Mouse (Mus musculus): ENCODE results near the gene Rnf224. TPM values are rescaled to one million over a fixed set of nuclear protein-coding genes. Genes with fewer than 3 reads are reported as not detected.

Rnf224 gene
- polyA plus RNA-seq, 2 experiments, result not detected

DNA sequence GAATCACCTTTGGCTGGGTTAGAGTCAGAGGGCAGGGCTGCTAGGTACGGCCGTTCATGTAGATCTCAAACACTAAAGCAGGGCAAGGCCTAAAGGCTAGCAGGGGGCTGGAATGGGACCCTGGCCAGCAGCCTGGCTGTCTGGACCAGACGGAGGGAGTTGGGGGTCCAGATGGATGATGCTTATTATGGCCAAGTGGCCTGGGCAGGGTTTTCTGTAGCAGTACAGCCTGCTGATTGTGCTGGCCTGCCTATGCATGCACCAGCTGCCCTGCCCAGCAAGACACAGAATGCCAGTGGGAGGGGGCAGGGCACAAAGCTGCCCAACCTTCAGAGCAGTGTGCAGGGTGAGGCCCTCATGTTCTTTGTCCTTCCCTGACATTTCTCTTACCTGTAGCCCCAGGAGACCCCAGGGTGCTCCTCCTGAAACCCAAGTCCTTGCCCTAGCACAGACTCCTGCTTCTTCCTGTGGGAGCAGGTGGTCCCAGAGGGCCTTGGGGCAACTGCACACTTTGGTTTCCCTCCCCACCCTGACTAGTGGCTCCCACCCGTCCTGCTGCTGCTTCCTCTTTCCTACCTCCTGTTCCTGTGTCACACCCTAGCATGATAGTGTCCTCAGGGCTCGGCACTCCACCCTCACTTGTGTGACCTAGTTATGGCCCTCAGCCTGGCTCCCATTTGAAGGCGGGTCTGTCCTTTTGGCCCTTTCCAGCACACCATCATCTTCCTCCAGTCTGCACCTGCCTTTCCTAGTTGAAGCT lies 29.5 kb upstream of the Rnf224 start:
- no peaks in the 10 kb centered on the region for H3K9me3 ChIP-seq (ENCODE audit: control insufficient read depth, low read length)
- no peak for DNase-seq (ENCODE audit: low read depth in 3 of 3, low spot score in 3 of 3)
- 43% methylated on average over 6 of the region's 6 CpGs for WGBS (ENCODE audit: insufficient replicate concordance)
- peaks cover 15% of the 10 kb centered on the region for H3K36me3 ChIP-seq (replicated peaks; ENCODE audit: control insufficient read depth, insufficient read depth, low read depth)
- no peak overlapping the region for H3K27ac ChIP-seq
- peaks cover 17 to 40% of the 10 kb centered on the region in 2 experiments for H3K4me1 ChIP-seq (replicated peaks; ENCODE audit: control insufficient read depth in 2 of 2, insufficient read depth in 2 of 2, low read length in 1 of 2)
- peak overlapping the region; percentile 7 to 8; a peak in 1 of 4 replicates for H3K4me3 ChIP-seq (ENCODE audit: insufficient read depth in 1 of 2, low read depth in 2 of 2, low read length in 2 of 2)
- TF ChIP-seq EP300 (IDR thresholded peaks at IDR 0.05; ENCODE audit: low read depth) (no peak), CTCF (IDR thresholded peaks at IDR 0.05; ENCODE audit: low read depth) (no peak)
- H3K9ac ChIP-seq (replicated peaks), result peak overlapping the region; percentile 36
- no peak for ATAC-seq (ENCODE audit: insufficient read depth)
- H3K4me2 ChIP-seq (ENCODE audit: low read depth), result peak overlapping the region; percentile 54
- no peaks in the 10 kb centered on the region for H3K27me3 ChIP-seq (ENCODE audit: control insufficient read depth, insufficient read depth, low read length)

DNA sequence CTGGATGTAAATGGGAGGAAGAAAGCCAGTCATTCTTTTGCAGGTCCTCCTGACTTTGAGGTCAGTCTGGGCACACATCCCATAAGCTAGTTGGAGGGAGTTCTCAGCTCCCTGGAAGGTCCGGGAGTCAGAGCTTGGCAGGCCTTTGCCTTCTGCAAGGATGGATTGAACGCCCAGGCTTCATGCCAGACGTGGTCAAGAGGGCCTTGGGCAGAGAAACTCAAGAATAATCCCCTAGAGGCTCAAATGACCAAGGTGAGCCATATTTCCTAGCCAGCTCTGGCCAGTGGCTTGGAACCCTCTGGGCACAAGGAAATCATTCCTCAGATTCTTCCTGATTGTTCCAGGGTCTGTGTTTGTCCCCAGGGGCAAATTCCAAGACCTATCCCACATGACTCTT lies 28.3 kb upstream of the Rnf224 start:
- Histone ChIP-seq H3K9ac (replicated peaks) (no peak overlapping the region), H3K36me3 (replicated peaks; ENCODE audit: control insufficient read depth, insufficient read depth, low read depth) (peaks cover 9% of the 10 kb centered on the region), H3K27ac (no peak overlapping the region), H3K4me3 (ENCODE audit: insufficient read depth in 1 of 2, low read depth in 2 of 2, low read length in 2 of 2) (no peak overlapping the region), H3K9me3 (ENCODE audit: control insufficient read depth, low read length) (no peaks in the 10 kb centered on the region), H3K4me2 (ENCODE audit: low read depth) (peak overlapping the region; percentile 99), H3K4me1 (replicated peaks; ENCODE audit: control insufficient read depth in 2 of 2, insufficient read depth in 2 of 2, low read length in 1 of 2) (peaks cover 13 to 35% of the 10 kb centered on the region in 2 experiments), H3K27me3 (ENCODE audit: control insufficient read depth, insufficient read depth, low read length) (no peaks in the 10 kb centered on the region)
- TF ChIP-seq EP300 (IDR thresholded peaks at IDR 0.05; ENCODE audit: low read depth) (no peak), CTCF (IDR thresholded peaks at IDR 0.05; ENCODE audit: low read depth) (no peak)
- no peak for DNase-seq (ENCODE audit: low read depth in 3 of 3, low spot score in 3 of 3)
- no peak for ATAC-seq (ENCODE audit: insufficient read depth)
- WGBS (ENCODE audit: insufficient replicate concordance), result 63% methylated on average over 3 of the region's 3 CpGs

DNA sequence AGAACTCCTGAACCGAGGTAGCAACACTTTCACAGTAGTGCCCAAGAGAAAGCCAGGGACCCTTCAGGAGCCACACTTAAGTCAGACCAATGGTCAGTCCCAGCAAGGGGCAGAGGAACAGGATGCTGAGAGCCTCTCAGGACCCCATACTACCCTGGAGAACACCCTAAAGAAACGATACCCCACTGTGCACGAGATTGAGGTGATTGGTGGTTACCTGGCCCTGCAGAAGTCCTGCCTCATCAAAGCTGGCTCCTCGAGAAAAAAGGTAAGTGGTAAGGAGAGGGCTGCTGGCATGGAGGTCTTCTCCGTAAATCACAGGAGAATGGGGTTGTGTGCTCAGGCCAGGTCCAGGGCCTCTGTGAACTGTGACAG lies 27.7 kb upstream of the Rnf224 start:
- WGBS (ENCODE audit: insufficient replicate concordance), result 63% methylated on average over 5 of the region's 5 CpGs
- TF ChIP-seq CTCF (IDR thresholded peaks at IDR 0.05; ENCODE audit: low read depth) (no peak), EP300 (IDR thresholded peaks at IDR 0.05; ENCODE audit: low read depth) (no peak)
- Histone ChIP-seq H3K4me2 (ENCODE audit: low read depth) (peak overlapping the region; percentile 99), H3K36me3 (replicated peaks; ENCODE audit: control insufficient read depth, insufficient read depth, low read depth) (peaks cover 4% of the 10 kb centered on the region; the same call in 1 of the 2 replicates), H3K9me3 (ENCODE audit: control insufficient read depth, low read length) (no peaks in the 10 kb centered on the region), H3K27me3 (ENCODE audit: control insufficient read depth, insufficient read depth, low read length) (no peaks in the 10 kb centered on the region), H3K27ac (no peak overlapping the region), H3K4me1 (replicated peaks; ENCODE audit: control insufficient read depth in 2 of 2, insufficient read depth in 2 of 2, low read length in 1 of 2) (peaks cover 13 to 35% of the 10 kb centered on the region in 2 experiments), H3K9ac (replicated peaks) (no peak overlapping the region), H3K4me3 (ENCODE audit: insufficient read depth in 1 of 2, low read depth in 2 of 2, low read length in 2 of 2) (no peak overlapping the region)
- ATAC-seq (ENCODE audit: insufficient read depth), result no peak
- no peak for DNase-seq (ENCODE audit: low read depth in 3 of 3, low spot score in 3 of 3)

DNA sequence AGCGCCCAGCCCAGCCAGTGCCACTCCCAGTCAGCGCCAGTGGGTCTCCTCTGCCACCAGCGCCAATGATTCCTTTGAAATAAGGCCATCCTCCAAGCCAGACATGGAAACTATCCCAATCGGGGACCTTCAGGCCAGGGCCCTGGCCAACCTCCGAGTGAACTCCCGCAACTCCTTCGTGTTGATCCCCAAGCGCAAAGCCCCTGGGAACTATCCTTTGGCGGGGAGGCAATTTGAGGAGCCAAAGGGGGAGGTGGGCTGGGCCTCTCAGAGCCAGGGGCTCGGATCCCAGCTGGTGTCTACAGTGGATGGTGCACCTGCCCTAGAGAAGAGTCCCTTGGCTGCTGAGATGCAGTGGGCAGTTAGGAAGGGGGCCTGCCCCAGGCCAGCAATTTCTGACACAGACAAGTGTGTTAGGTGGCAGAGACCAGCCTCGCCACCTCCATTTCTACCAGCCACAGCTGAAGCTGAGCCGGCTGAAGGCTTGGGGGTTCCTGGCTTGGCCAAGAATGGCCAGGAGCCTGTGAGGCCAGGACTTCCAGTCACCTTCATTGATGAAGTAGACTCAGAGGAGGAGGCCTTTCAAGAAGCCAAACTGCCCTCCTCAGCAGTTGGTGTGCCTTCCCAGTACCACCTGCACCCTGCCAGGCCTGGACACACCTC lies 27.2 kb upstream of the Rnf224 start:
- 30% methylated on average over 12 of the region's 12 CpGs for WGBS (ENCODE audit: insufficient replicate concordance)
- H3K4me2 ChIP-seq (ENCODE audit: low read depth), result peak overlapping the region; percentile 99
- TF ChIP-seq EP300 (IDR thresholded peaks at IDR 0.05; ENCODE audit: low read depth) (no peak), CTCF (IDR thresholded peaks at IDR 0.05; ENCODE audit: low read depth) (no peak)
- H3K9ac ChIP-seq (replicated peaks), result peak overlapping the region; percentile 76
- peaks cover 13 to 35% of the 10 kb centered on the region in 2 experiments for H3K4me1 ChIP-seq (replicated peaks; ENCODE audit: control insufficient read depth in 2 of 2, insufficient read depth in 2 of 2, low read length in 1 of 2)
- H3K27me3 ChIP-seq (ENCODE audit: control insufficient read depth, insufficient read depth, low read length), result no peaks in the 10 kb centered on the region
- H3K36me3 ChIP-seq (replicated peaks; ENCODE audit: control insufficient read depth, insufficient read depth, low read depth), result no peaks in the 10 kb centered on the region
- H3K9me3 ChIP-seq (ENCODE audit: control insufficient read depth, low read length), result no peaks in the 10 kb centered on the region
- DNase-seq (ENCODE audit: low read depth in 3 of 3, low spot score in 3 of 3), result no peak
- ATAC-seq (ENCODE audit: insufficient read depth), result no peak
- H3K4me3 ChIP-seq (ENCODE audit: insufficient read depth in 1 of 2, low read depth in 2 of 2, low read length in 2 of 2), result peak overlapping the region; percentile 53 to 81
- H3K27ac ChIP-seq, result no peak overlapping the region

Measured in liver, embryonic 14.5 days (tissue).